In the genomic region with DNA sequence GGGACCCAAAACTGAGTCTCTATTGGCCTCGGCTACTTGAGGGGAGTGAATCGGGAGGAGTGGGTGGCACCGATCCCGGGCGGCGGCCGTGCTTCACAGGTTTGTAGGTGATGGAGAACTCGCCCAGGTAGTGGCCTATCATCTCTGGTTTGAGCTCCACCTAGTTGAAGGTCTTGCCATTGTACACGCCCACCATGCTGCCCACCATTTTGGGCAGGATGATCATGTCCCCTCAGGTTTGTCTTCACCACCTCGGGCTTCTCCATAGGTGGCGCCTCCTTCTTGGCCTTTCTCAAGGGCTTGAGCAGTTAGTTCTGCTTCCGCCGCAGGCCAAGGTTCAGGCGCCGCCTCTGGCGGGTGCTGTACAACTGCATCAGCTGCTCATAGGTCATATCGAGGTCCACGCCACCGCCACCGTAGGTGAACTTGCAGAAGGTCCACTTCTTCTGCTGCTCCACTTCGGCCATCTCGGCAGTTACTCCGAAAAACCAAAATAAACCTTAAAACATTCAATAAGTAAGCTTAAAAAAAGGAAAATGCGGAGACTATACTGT, we compare ENCODE assay signal across 1 mouse cellular context.
TF ChIP-seq lines count a peak whose summit lies in the region.

No protein-coding gene starts in this region.

TF ChIP-seq in ES-E14, 5 proteins besides CTCF, POLR2A, EP300 and RAD21:
- TF ChIP-seq ZC3H11A (IDR thresholded peaks at IDR 0.05; ENCODE audit: borderline replicate concordance, low read depth, low read length) = no peak; the same call in 1 of the 2 replicates
- no peak for TF ChIP-seq CHD2 (IDR thresholded peaks at IDR 0.05; ENCODE audit: low read depth, low read length)
TF ChIP-seq in ES-E14: peak in this region for 0.
